Mouse (Mus musculus) hindbrain, embryonic 11.5 days (tissue): ENCODE measurements around the gene Carhsp1. TPM values are rescaled to one million over a fixed set of nuclear protein-coding genes. Genes with fewer than 3 reads are reported as not detected.

Experiments
- ATAC-seq: fragments of 200-750 bp; cut with Nextera tagmentation; 2 replicates; pipeline ENCODE4 v1.8.0; 2017; ENCODE audit warnings: mild to moderate bottlenecking, moderate TSS enrichment, moderate library complexity; ENCODE audit not compliant: low FRiP score
- DNase-seq: peaks from one replicate; pipeline ENCODE4 v3.0.0-alpha.2; 2015; ENCODE audit warnings: low spot score
- H3K27ac ChIP-seq: fragments of 300-500 bp; sonication (generic); 2 replicates; pipeline ENCODE4 v1.5.1; 2014; ENCODE audit warnings: mild to moderate bottlenecking, low read depth, low read length
- H3K27me3 ChIP-seq: fragments of 300-500 bp; sonication (generic); 2 replicates; pipeline ENCODE4 v1.6.1; 2014; ENCODE audit warnings: mild to moderate bottlenecking, low read length, moderate library complexity, mixed read lengths; ENCODE audit not compliant: control insufficient read depth, insufficient read depth
- H3K36me3 ChIP-seq: fragments of 300-500 bp; sonication (generic); 2 replicates; pipeline ENCODE4 v1.6.1; 2014; ENCODE audit warnings: mild to moderate bottlenecking, low read length, moderate library complexity, mixed read lengths; ENCODE audit not compliant: control insufficient read depth, insufficient read depth
- H3K4me1 ChIP-seq: fragments of 300-500 bp; sonication (generic); replicated peaks from 2 replicates; pipeline ENCODE4 v1.6.1; 2014; ENCODE audit warnings: low read length, mixed read lengths; ENCODE audit not compliant: control insufficient read depth, insufficient read depth
- H3K4me2 ChIP-seq: fragments of 300-500 bp; sonication (generic); replicated peaks from 2 replicates; pipeline ENCODE4 v1.6.1; 2014; ENCODE audit warnings: mild to moderate bottlenecking, low read depth, low read length
- H3K4me3 ChIP-seq: fragments of 300-500 bp; sonication (generic); 2 replicates; pipeline ENCODE4 v1.5.1; 2014; ENCODE audit warnings: low read depth, low read length
- H3K9ac ChIP-seq: fragments of 300-500 bp; sonication (generic); 2 replicates; pipeline ENCODE4 v1.6.1; 2014; ENCODE audit warnings: low read depth, low read length
- H3K9me3 ChIP-seq: fragments of 300-500 bp; sonication (generic); 2 replicates; pipeline ENCODE4 v1.6.1; 2016; ENCODE audit warnings: low read length; ENCODE audit not compliant: control insufficient read depth
- WGBS: fragments of 180-500 bp; shearing (Covaris S2); extraction: QIAGEN DNeasy Blood & Tissue Kit; methylation state at CpG from one replicate; pipeline ENCODE4 v1.1.7; 2014; 5-methylcytosine and 5-hydroxymethylcytosine counted together
- polyA plus RNA-seq: library from polyadenylated mRNA; unstranded; fragments of >200 nt; fragmentation: Nextera tagmentation; extraction: Ambion mirVana; gene quantifications from 2 replicates; pipeline ENCODE4 v1.2.1, GENCODE M21; 2014

Gene Carhsp1
- polyA plus RNA-seq, 1 experiment from 2014 or later = 78.1 TPM

GRCm38 (mm10) chr16:8663022-8663421 lies 8.9 kb downstream of the Carhsp1 start:
- peaks cover 9% of the 10 kb centered on the region; the same call in 1 of the 2 replicates for H3K36me3 ChIP-seq
- 76% methylated on average over 2 of the region's 2 CpGs for WGBS
- no peak for DNase-seq
- H3K9ac ChIP-seq = no peak overlapping the region
- no peak overlapping the region for H3K27ac ChIP-seq
- H3K9me3 ChIP-seq = no peaks in the 10 kb centered on the region
- H3K4me2 ChIP-seq = no peak overlapping the region
- H3K4me3 ChIP-seq = no peak overlapping the region
- no peak for ATAC-seq
- peaks cover 6% of the 10 kb centered on the region; the same call in 1 of the 2 replicates for H3K4me1 ChIP-seq
- no peaks in the 10 kb centered on the region for H3K27me3 ChIP-seq

- WGBS = 89% methylated on average over 4 of the region's 4 CpGs
- Histone ChIP-seq H3K27ac (no peak overlapping the region), H3K9me3 (no peaks in the 10 kb centered on the region), H3K4me3 (no peak overlapping the region), H3K4me1 (no peaks in the 10 kb centered on the region), H3K36me3 (peaks cover 9% of the 10 kb centered on the region; the same call in 1 of the 2 replicates), H3K4me2 (no peak overlapping the region), H3K9ac (no peak overlapping the region), H3K27me3 (no peaks in the 10 kb centered on the region)
- ATAC-seq = no peak
- no peak for DNase-seq
Observed at GRCm38 (mm10) chr16:8658764-8659163, 13.2 kb downstream of the Carhsp1 start.

GRCm38 (mm10) chr16:8658349-8658748 lies 13.6 kb downstream of the Carhsp1 start:
- Histone ChIP-seq H3K4me1 (no peaks in the 10 kb centered on the region), H3K9me3 (no peaks in the 10 kb centered on the region), H3K9ac (no peak overlapping the region), H3K27me3 (no peaks in the 10 kb centered on the region), H3K27ac (no peak overlapping the region), H3K4me3 (no peak overlapping the region), H3K36me3 (peaks cover 9% of the 10 kb centered on the region; the same call in 1 of the 2 replicates), H3K4me2 (no peak overlapping the region)
- no peak for ATAC-seq
- DNase-seq = no peak
- WGBS = 85% methylated on average over 4 of the region's 4 CpGs

GRCm38 (mm10) chr16:8656256-8656655 lies 15.7 kb downstream of the Carhsp1 start:
- no peaks in the 10 kb centered on the region for H3K9me3 ChIP-seq
- ATAC-seq = no peak
- H3K36me3 ChIP-seq = peaks cover 5% of the 10 kb centered on the region; the same call in 1 of the 2 replicates
- WGBS = 85% methylated on average over 2 of the region's 2 CpGs
- H3K9ac ChIP-seq = no peak overlapping the region
- H3K4me1 ChIP-seq = no peaks in the 10 kb centered on the region
- no peak overlapping the region for H3K4me2 ChIP-seq
- H3K27ac ChIP-seq = no peak overlapping the region
- H3K27me3 ChIP-seq = no peaks in the 10 kb centered on the region
- DNase-seq = no peak
- H3K4me3 ChIP-seq = no peak overlapping the region

- no peak for ATAC-seq
- WGBS = 87% methylated on average over 9 of the region's 9 CpGs
- no peak overlapping the region for H3K4me2 ChIP-seq
- H3K9me3 ChIP-seq = no peaks in the 10 kb centered on the region
- no peaks in the 10 kb centered on the region for H3K4me1 ChIP-seq
- no peak for DNase-seq
- no peak overlapping the region for H3K4me3 ChIP-seq
- no peak overlapping the region for H3K27ac ChIP-seq
- no peak overlapping the region for H3K9ac ChIP-seq
- H3K36me3 ChIP-seq = peaks cover 5% of the 10 kb centered on the region; the same call in 1 of the 2 replicates
- no peaks in the 10 kb centered on the region for H3K27me3 ChIP-seq
Observed at GRCm38 (mm10) chr16:8655599-8655998, 16.4 kb downstream of the Carhsp1 start.

GRCm38 (mm10) chr16:8655108-8655507 lies 16.8 kb downstream of the Carhsp1 start:
- ATAC-seq (no peak), DNase-seq (no peak)
- Histone ChIP-seq H3K9me3 (no peaks in the 10 kb centered on the region), H3K4me1 (no peaks in the 10 kb centered on the region), H3K36me3 (peaks cover 5% of the 10 kb centered on the region; the same call in 1 of the 2 replicates), H3K27me3 (no peaks in the 10 kb centered on the region), H3K9ac (no peak overlapping the region), H3K4me2 (no peak overlapping the region), H3K27ac (no peak overlapping the region), H3K4me3 (no peak overlapping the region)
- 88% methylated on average over 6 of the region's 6 CpGs for WGBS

GRCm38 (mm10) chr16:8650007-8650406 lies 21.9 kb downstream of the Carhsp1 start:
- Histone ChIP-seq H3K9me3 (no peaks in the 10 kb centered on the region), H3K4me1 (no peaks in the 10 kb centered on the region), H3K4me3 (no peak overlapping the region), H3K27me3 (no peaks in the 10 kb centered on the region), H3K36me3 (peaks cover 2% of the 10 kb centered on the region; the same call in 1 of the 2 replicates), H3K4me2 (no peak overlapping the region), H3K27ac (no peak overlapping the region), H3K9ac (no peak overlapping the region)
- WGBS = 96% methylated on average over 3 of the region's 3 CpGs
- ATAC-seq = no peak
- DNase-seq = no peak

- 90% methylated on average over 6 of the region's 6 CpGs for WGBS
- ATAC-seq (no peak), DNase-seq (no peak)
- Histone ChIP-seq H3K27ac (no peak overlapping the region), H3K4me1 (no peaks in the 10 kb centered on the region), H3K36me3 (peaks cover 2% of the 10 kb centered on the region; the same call in 1 of the 2 replicates), H3K27me3 (no peaks in the 10 kb centered on the region), H3K4me3 (no peak overlapping the region), H3K9ac (no peak overlapping the region), H3K4me2 (no peak overlapping the region), H3K9me3 (no peaks in the 10 kb centered on the region)
Observed at GRCm38 (mm10) chr16:8645546-8645945, 26.4 kb downstream of the Carhsp1 start.

- no peak overlapping the region for H3K4me3 ChIP-seq
- no peaks in the 10 kb centered on the region for H3K9me3 ChIP-seq
- peaks cover 2% of the 10 kb centered on the region; the same call in 1 of the 2 replicates for H3K36me3 ChIP-seq
- no peaks in the 10 kb centered on the region for H3K4me1 ChIP-seq
- no peak overlapping the region for H3K27ac ChIP-seq
- no peak for ATAC-seq
- H3K4me2 ChIP-seq = no peak overlapping the region
- no peak overlapping the region for H3K9ac ChIP-seq
- WGBS = 69% methylated on average over 2 of the region's 2 CpGs
- no peaks in the 10 kb centered on the region for H3K27me3 ChIP-seq
- peak; percentile 45 for DNase-seq
Observed at GRCm38 (mm10) chr16:8643855-8644254, 28.1 kb downstream of the Carhsp1 start.
